Mouse (Mus musculus): ENCODE data around the gene Rplp0. TPM values are rescaled to one million over a fixed set of nuclear protein-coding genes. Genes with fewer than 3 reads are reported as not detected.
"Not testable (repeated sequence)": the region's sequence is repeated elsewhere in the genome, so short reads cannot be mapped to it uniquely, and the experiment has no call there.

Gene Rplp0
- total RNA-seq, 2 experiments from 2014 or later, result 645 to 715 TPM

DNA sequence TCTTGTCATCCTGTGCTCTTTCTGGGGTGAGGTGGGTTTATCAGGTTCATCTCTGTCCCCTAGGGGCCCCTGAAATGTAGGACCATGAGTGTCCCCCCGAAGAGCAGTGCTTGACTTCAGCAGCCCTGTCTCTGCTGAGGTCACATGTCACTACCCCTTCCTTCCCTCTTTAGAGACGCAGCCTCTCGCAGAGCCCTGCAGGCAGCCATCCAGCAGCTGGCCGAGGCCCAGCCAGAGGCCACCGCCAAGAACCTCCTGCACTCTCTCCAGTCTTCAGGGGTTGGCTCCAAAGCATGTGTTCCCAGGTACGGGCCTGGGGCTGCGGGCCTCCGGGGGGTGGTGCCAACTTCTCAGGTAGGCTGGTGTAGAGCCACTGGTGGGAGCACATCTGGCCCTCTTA, 15.7 kb downstream of the Rplp0 start:
- intact Hi-C loops (cut with DNase I), result loop anchor here (10.0 kb wide), 1 partner anchor 1550 kb away; the partner anchor contains the start of gene Taok3
- DNase-seq, result peak; percentile 79 to 85

DNA sequence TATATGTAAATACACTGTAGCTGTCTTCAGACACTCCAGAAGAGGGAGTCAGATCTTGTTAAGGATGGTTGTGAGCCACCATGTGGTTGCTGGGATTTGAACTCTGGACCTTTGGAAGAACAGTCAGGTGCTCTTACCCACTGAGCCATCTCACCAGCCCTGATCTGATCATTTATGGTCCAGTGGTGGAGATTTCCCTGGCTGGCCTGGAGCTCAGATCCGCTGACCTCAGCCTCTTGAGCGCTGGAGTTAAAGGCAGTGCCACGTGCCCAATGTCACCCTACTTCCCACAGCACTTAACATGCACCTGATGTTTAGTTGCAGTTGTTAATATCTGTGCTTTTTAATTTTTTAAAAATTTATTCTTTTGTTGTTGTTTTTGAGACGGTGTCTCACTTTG, 18.4 kb downstream of the Rplp0 start:
- DNase-seq, result not testable (repeated sequence)
- intact Hi-C loops (cut with DNase I), result loop anchor here (10.0 kb wide), 1 partner anchor 1547 kb away; the partner anchor contains the start of gene Taok3

DNA sequence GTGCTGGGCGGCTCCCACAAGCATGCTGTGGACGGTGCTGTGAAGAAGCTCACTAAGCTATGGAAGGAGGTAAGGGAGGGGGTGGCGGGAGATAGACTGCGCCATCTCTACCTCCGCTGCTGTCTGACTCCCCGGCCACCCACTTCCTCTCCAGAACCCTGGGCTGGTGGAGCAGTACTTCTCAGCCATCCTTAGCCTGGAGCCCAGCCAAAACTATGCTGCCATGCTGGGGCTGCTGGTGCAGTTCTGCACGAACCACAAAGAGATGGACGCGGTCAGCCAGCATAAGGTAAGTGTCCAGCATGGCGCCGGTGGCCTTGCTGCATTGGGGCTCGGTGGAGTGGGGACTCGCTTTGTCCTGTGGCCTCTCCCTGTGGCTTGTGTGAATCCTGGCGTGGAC, 19.7 kb downstream of the Rplp0 start:
- intact Hi-C loops (cut with DNase I), result loop anchor here (10.0 kb wide), 1 partner anchor 1546 kb away; the partner anchor contains the start of gene Taok3

DNA sequence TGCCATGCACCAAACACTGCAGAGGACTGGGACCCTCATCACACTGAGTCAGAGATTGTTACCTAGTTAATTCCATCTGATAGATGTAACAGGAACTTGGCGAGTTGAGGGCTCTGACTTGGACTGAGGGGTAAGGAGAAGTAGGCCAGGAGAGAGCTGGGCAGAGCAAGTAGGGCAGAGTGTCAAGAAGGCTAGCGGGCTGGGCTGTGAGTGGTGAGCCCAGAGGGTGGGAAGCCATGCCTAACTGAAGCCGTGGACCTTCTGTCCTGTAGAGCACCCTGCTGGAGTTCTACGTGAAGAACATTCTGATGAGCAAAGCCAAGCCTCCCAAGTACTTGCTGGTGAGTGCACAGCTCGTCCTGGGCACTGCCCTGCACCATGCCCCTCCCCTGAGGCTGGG, 20.1 kb downstream of the Rplp0 start:
- DNase-seq, result no peak
- intact Hi-C loops (cut with DNase I), result loop anchor here (10.0 kb wide), 1 partner anchor 1545 kb away; the partner anchor contains the start of gene Taok3

More for the DNA sequence above, 19.7 kb downstream of the Rplp0 start:
- no peak for DNase-seq

DNA sequence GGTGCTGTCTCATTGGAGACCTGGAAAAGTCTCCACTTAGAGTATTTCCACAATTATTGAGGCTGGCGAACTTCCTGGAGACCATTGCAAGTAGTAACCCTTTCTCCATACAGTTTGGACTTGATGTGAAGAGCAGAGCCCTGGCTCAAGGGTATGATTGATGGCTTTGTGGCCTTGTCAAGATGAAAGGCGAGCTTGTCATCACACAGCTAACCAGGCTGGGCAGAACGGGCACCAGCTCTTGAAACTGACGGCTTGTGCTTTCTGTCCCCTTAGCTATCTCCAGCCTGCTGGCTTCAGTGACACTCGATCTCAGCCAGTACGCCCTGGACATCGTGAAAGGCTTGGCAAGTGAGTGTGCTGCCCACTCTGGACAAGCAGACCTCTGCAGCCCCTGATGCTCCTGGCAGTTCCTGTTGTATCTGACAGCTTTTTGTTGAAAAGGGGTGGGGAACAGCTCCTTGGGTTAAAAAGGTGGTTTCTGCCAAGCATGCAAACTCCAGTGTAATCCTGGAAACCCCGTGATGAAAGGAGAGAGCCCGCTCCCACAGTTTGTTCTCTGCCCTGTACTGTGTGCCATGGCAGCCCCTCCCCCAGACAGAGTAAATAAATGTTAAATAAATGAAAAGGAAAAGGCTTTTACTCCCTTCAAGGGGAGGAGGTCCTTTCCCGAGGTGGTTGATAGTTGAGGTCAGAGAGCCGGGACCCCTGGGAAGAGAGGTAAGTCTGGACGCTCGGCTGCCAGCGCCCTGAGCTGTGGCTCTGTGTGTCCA, 21.1 kb downstream of the Rplp0 start:
- intact Hi-C loops (cut with DNase I), result no loop called here
- DNase-seq, result no peak

DNA sequence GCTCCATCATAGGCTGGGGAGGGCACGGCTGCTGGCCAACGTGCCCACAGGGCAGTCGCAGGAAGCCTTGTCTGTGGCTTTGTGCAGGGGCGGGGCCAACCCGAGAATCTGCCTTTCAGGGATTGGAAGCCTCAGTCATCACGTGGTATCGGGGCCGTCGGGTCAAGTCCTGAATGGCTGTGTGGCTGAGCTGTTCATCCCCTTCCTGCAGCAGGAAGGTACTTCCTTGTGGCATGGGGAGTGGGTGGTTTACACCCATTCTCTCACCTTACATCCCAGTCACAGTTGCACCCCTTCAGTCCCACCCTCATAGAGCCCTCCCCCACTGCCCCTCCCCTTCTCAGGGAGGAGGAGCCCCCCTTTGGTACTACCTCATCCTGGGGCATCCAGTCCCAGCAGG, 22.4 kb downstream of the Rplp0 start:
- intact Hi-C loops (cut with DNase I), result no loop called here
- no peak for DNase-seq

DNA sequence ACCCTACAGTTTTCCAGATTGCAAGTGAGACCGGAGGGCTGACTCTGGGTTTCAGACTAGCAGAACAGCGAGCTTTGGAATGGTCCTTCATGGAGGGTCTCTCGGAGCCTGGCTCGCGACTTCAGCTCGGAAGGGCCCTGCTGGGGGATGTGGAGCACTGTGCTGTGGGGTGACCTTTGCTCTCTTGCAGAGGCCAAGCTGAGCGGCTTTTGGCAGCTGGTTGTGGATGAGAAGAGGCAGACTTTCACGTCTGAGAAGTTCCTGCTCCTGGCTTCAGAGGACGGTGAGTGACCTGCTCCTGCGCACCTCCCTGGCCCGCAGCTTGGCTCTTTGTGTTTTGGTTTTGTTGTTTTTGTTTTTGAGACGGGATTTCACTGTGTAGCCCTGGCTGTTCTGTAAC, 26.3 kb downstream of the Rplp0 start:
- intact Hi-C loops (cut with DNase I), result no loop called here
- DNase-seq, result no peak

DNA sequence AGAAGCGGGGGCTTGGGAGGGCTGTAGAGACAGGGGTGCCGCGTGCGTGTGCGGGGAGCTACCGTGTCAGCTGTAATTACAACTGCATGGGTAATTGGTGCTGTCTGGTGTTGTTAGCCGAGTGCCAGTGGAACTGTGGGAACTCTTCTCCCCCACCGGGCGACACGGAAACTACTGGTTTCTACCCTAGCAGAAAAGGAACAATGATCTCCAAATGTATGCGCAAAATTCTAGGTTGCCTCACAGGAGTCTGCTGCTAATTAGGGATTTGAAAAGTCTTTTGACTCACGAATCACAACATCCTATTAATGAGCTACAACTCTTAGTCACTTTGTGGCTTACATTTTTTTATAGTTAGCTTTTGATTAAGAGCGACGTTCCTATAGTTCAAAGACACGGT, 26.9 kb downstream of the Rplp0 start:
- DNase-seq, result no peak
- intact Hi-C loops (cut with DNase I), result no loop called here

DNA sequence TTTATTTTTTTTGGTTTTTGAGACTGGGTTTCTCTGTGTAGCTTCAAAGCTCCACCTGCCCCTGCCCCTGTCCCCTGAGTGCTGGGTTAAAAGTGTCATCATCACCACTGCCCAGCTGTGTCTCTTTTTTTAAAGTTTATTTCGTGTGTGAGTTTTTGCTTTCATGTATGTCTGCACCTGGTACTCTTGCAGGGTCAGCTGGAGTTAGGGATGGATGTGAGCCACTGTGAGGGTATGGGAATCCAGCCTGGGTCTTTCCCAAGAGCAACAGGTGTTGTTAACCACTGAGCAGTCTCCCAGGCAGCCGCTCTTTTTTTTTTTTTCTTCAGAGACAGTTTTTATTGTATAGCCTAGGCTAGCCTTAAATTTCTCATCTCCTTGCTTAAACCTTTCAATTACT, 27.5 kb downstream of the Rplp0 start:
- intact Hi-C loops (cut with DNase I), result no loop called here
- DNase-seq, result no peak

DNA sequence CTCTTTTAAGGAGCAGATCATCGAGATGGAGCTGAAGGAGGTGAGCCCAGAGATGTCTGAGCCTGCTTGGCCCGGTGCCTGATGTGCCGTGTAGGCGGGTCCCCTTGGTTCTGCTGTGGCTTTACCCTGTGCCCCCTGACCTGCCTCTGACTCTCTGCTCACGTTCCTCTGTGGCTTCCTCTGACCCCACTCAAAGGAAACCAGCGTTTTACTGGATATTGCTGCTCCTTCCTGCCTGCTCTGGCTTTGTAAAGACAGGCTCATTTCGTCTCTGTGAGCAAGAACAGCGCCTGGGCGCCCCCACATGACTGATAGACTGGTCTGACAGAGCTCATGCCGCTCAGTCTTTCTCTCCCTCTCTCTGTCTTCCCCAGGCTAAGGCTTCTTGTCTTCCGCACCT, 31.8 kb downstream of the Rplp0 start:
- no peak for DNase-seq
- intact Hi-C loops (cut with DNase I), result no loop called here

DNA sequence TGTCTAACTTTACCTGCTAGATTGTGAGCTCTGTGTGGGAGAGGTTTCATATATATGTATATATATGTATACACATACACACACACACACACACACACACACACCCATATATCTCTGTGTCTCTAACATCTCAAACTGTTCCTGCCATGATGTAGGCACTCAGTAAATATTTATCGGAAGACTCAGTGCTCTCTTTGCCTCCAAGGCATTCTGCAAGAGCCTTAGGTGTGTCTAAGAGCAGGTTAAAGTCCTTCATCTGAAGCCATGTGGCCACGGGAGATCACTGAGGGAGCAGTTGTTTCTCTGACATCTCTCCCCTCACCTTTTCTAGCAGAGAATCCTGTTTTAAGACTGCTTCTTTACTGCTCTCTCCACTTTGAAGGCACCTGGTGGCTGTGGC, 32.2 kb downstream of the Rplp0 start:
- intact Hi-C loops (cut with DNase I), result no loop called here
- no peak for DNase-seq

DNA sequence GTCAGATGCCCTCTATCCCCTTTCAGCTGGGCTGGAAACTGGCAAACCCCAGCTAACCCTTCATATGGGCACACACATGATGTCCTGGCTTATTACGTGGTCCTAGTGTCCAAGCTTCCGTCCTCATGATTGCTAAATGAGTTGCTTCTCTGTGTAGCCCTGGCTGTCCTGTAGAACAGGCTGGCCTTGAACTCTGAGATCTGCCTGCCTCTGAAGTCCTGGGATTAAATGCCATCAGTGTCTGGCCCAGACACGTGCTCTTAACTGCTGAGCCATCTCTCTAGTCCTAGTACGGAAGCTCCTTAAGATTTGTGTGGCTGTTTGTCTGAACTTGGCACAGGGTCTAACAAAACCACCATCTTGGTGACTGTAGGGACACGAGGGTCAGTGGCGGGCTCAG, 44.3 kb downstream of the Rplp0 start:
- DNase-seq, result no peak
- intact Hi-C loops (cut with DNase I), result no loop called here

DNA sequence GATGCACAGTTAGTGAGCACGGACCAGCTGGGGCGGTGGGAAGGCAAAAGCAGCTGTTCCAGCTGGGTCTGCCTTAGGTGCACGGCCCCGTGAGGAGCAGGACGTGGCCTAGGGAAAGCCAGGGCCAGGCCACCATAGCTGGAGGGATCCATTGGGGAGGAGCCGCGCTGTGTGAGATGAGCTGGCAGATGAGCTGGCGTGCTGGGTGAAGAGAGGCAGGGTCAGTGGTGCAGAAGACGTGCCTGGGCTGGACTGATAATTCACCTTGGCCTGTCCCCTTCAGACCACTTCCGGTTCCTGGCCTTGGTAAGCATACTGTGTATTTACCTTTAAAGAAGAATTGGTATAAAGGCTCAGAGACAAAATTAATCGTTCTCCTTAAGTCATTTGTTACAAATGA, 52.3 kb downstream of the Rplp0 start:
- no peak for DNase-seq
- intact Hi-C loops (cut with DNase I), result no loop called here

Small RNA genes within 50 kb of the gene (microRNA-seq; reads per million reads assigned to microRNA genes)
- gene Mir7029, result 0 to 0.27 reads per million in 2 experiments

Other genes with a start within 250 kb of the Rplp0 start
- gene Srsf9, start 232.3 kb upstream of the Rplp0 start, total RNA-seq (2021), result 10 to 100 TPM; 26.3 to 26.9 TPM
- 10 to 100 TPM; 16.0 to 17.0 TPM for gene Gatc, start 218.3 kb upstream of the Rplp0 start, total RNA-seq (2021)
- gene Triap1, start 218.2 kb upstream of the Rplp0 start, total RNA-seq (2021), result 10 to 100 TPM; 21.1 to 23.1 TPM
- gene Cox6a1, start 210.5 kb upstream of the Rplp0 start, total RNA-seq (2021), result 100 to 1,000 TPM; 367 to 372 TPM
- 1 to 10 TPM; 1.9 to 2.0 TPM for gene Msi1, start 129.9 kb upstream of the Rplp0 start, total RNA-seq (2021)
- not detected for gene Pla2g1b, start 93.2 kb upstream of the Rplp0 start, total RNA-seq (2021)
- gene Sirt4, start 74.7 kb upstream of the Rplp0 start, total RNA-seq (2021), result 10 to 100 TPM; 17.9 to 18.7 TPM
- gene Pxn, start 52.8 kb upstream of the Rplp0 start, total RNA-seq (2021), result 10 to 100 TPM; 52.4 to 54.2 TPM
- gene Gcn1l1, start 5.8 kb downstream of the Rplp0 start, total RNA-seq (2021), result 10 to 100 TPM; 45.1 to 46.6 TPM
- 10 to 100 TPM; 41.5 to 41.8 TPM for gene Rab35, start 72.4 kb downstream of the Rplp0 start, total RNA-seq (2021)
- gene Bicdl1, start 172.2 kb downstream of the Rplp0 start, total RNA-seq (2021), result 1 to 10 TPM; 8.2 to 8.5 TPM